Mouse (Mus musculus): Measurements from ENCODE around the gene Ampd2.

- TF ChIP-seq CTCF (IDR thresholded peaks at IDR 0.05; ENCODE audit: control insufficient read depth, insufficient read depth, insufficient replicate concordance, low read depth, low read length) (no peak), POLR2A (IDR thresholded peaks at IDR 0.05; ENCODE audit: control insufficient read depth, low read depth, low read length) (no peak)
These were observed 26.2 kb upstream of the Ampd2 start for GRCm38 (mm10) chr3:108112666-108113065.

All from testis, adult 2 months (tissue).